Mouse (Mus musculus) G1E (cell line): Measurements from ENCODE around the gene Gm13762.

Source experiments
- CTCF ChIP-seq: IDR thresholded peaks from 2 replicates; pipeline ENCODE4 v1.5.1; 2012; ENCODE audit warnings: low read depth, low read length, inconsistent platforms, mixed read lengths
- GATA1 ChIP-seq: IDR thresholded peaks from 2 replicates; pipeline ENCODE4 v1.6.1; 2012; ENCODE audit warnings: borderline replicate concordance, low read length, inconsistent platforms, mixed read lengths
- GATA2 ChIP-seq: IDR thresholded peaks from 2 replicates; pipeline ENCODE4 v1.6.1; 2012; ENCODE audit warnings: low read depth, low read length, inconsistent platforms, borderline replicate concordance
- POLR2AphosphoS5 ChIP-seq: IDR thresholded peaks from 2 replicates; pipeline ENCODE4 v1.6.1; 2012; ENCODE audit warnings: low read depth, low read length, inconsistent platforms; ENCODE audit not compliant: insufficient replicate concordance
- TAL1 ChIP-seq: conservative IDR thresholded peaks from 2 replicates; pipeline ENCODE4 v1.6.1; 2012; ENCODE audit warnings: low read depth, low read length, inconsistent platforms, mixed read lengths

DNA sequence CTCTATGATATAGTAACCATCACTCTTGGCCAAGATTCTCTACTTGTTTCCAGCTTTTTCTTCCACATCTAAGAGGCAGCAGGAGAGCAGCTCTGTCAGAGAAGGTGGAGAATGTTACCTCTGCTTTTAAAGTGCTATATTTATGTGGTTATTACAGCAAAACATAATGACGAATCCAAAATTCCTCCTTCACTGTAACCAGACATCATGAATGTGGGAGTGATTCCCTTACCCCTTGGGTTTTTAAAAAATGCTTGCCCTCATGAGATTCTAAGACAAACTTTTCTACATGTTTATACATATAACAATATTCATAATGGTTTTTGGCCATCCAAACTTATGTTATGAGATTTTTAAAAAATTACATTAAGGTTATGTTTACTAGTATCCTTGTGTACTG, 12.5 kb upstream of the Gm13762 start, which contains the start of gene Olfr1214:
- no peak for TF ChIP-seq CTCF
- TF ChIP-seq POLR2AphosphoS5: no peak
- TF ChIP-seq TAL1: no peak
- TF ChIP-seq GATA1: no peak
- TF ChIP-seq GATA2: no peak
